Mouse (Mus musculus) small intestine, adult 2 months (tissue): ENCODE measurements around the gene Tmem97. TPM values are rescaled to one million over a fixed set of nuclear protein-coding genes. Genes with fewer than 3 reads are reported as not detected.
A peak's percentile ranks its signal among the peaks of the same experiment; 100 is the strongest.
"Not testable (repeated sequence)": the region's sequence is repeated elsewhere in the genome, so short reads cannot be mapped to it uniquely, and the experiment has no call there.

Source experiments
- H3K27ac ChIP-seq: fragments of 200-500 bp; 2 replicates; pipeline ENCODE4 v1.5.1; 2012; ENCODE audit warnings: low read depth, low read length, control low read depth, inconsistent platforms; ENCODE audit not compliant: insufficient read depth
- H3K27me3 ChIP-seq: fragments of 200-500 bp; 2 replicates; pipeline ENCODE4 v1.6.1; 2012; ENCODE audit warnings: mild to moderate bottlenecking, moderate library complexity, low read length, inconsistent platforms; ENCODE audit not compliant: control insufficient read depth, insufficient read depth
- H3K36me3 ChIP-seq: fragments of 200-500 bp; 2 replicates; pipeline ENCODE4 v1.6.1; 2012; ENCODE audit warnings: mild to moderate bottlenecking, low read length, control low read depth, inconsistent platforms; ENCODE audit not compliant: control insufficient read depth, insufficient read depth
- H3K4me1 ChIP-seq: fragments of 200-500 bp; 2 replicates; pipeline ENCODE4 v1.6.1; 2012; ENCODE audit warnings: low read length, inconsistent platforms, mixed read lengths; ENCODE audit not compliant: control insufficient read depth, insufficient read depth, insufficient read length
- H3K4me3 ChIP-seq: fragments of 200-500 bp; 2 replicates; pipeline ENCODE4 v1.5.1; 2012; ENCODE audit warnings: low read depth, mild to moderate bottlenecking, control low read depth, inconsistent platforms, low read length, moderate library complexity
- CTCF ChIP-seq: fragments of 200-500 bp; IDR thresholded peaks from 2 replicates; pipeline ENCODE4 v1.5.1; 2012; ENCODE audit warnings: low read depth, mild to moderate bottlenecking, control low read depth, inconsistent platforms, low read length, moderate library complexity, mixed read lengths; ENCODE audit not compliant: insufficient replicate concordance, insufficient read length; ENCODE audit errors: extremely low read depth
- POLR2A ChIP-seq: fragments of 200-500 bp; IDR thresholded peaks from 2 replicates; pipeline ENCODE4 v1.6.1; 2012; ENCODE audit warnings: low read depth, mild to moderate bottlenecking, control low read depth, inconsistent platforms, low read length, moderate library complexity
- WGBS: fragments of 180-500 bp; shearing (Covaris S2); methylation state at CpG from one replicate; pipeline ENCODE4 v1.1.7; 2018; 5-methylcytosine and 5-hydroxymethylcytosine counted together
- polyA plus RNA-seq: library from polyadenylated mRNA; depleted of rRNA; stranded (reverse); fragments of >200 nt; gene quantifications from 2 replicates; pipeline ENCODE4 v1.2.3, GENCODE M21; 2012

Gene Tmem97
- polyA plus RNA-seq, 1 experiment, result 32.4 TPM

GRCm38 (mm10) chr11:78535376-78536079 lies 15.0 kb downstream of the Tmem97 start:
- WGBS, result under 1% methylated on average over 23 of the region's 23 CpGs

GRCm38 (mm10) chr11:78534516-78534915 lies 16.1 kb downstream of the Tmem97 start:
- Histone ChIP-seq H3K36me3 (peaks cover 18% of the 10 kb centered on the region), H3K4me1 (peaks cover 10% of the 10 kb centered on the region; the same call in 1 of the 2 replicates), H3K27me3 (no peaks in the 10 kb centered on the region), H3K4me3 (no peak overlapping the region), H3K27ac (peak overlapping the region; percentile 99)
- no peak for TF ChIP-seq POLR2A
- no peak for TF ChIP-seq CTCF
- 74% methylated on average over 4 of the region's 4 CpGs for WGBS

More at GRCm38 (mm10) chr11:78535376-78536079, 15.0 kb downstream of the Tmem97 start:
- Histone ChIP-seq H3K27me3 (no peaks in the 10 kb centered on the region), H3K36me3 (peaks cover 17% of the 10 kb centered on the region), H3K27ac (peak overlapping the region; percentile 99), H3K4me1 (peaks cover 10% of the 10 kb centered on the region; the same call in 1 of the 2 replicates), H3K4me3 (peak overlapping the region; percentile 94)
- TF ChIP-seq CTCF (no peak), POLR2A (no peak)

GRCm38 (mm10) chr11:78531515-78531914 lies 19.1 kb downstream of the Tmem97 start:
- peaks cover 39% of the 10 kb centered on the region for H3K36me3 ChIP-seq
- not testable (repeated sequence) for H3K27me3 ChIP-seq, H3K4me3 ChIP-seq, H3K27ac ChIP-seq, H3K4me1 ChIP-seq
- 83% methylated on average over 10 of the region's 10 CpGs for WGBS

- TF ChIP-seq POLR2A, result no peak
- TF ChIP-seq CTCF, result no peak
- H3K27me3 ChIP-seq, result no peaks in the 10 kb centered on the region
- peaks cover 44% of the 10 kb centered on the region for H3K36me3 ChIP-seq
- H3K27ac ChIP-seq, result no peak overlapping the region
- 69% methylated on average over 6 of the region's 6 CpGs for WGBS
- peaks cover 4% of the 10 kb centered on the region; the same call in 1 of the 2 replicates for H3K4me1 ChIP-seq
- H3K4me3 ChIP-seq, result no peak overlapping the region
Observed at GRCm38 (mm10) chr11:78531046-78531445, 19.5 kb downstream of the Tmem97 start.

- WGBS, result 85% methylated on average over 12 of the region's 12 CpGs
Observed at GRCm38 (mm10) chr11:78530001-78530400, 20.6 kb downstream of the Tmem97 start.

GRCm38 (mm10) chr11:78528714-78529113 lies 21.9 kb downstream of the Tmem97 start:
- WGBS, result 89% methylated on average over 9 of the region's 9 CpGs
- peaks cover 66% of the 10 kb centered on the region for H3K36me3 ChIP-seq

More at GRCm38 (mm10) chr11:78530001-78530400, 20.6 kb downstream of the Tmem97 start:
- TF ChIP-seq POLR2A (no peak), CTCF (no peak)
- Histone ChIP-seq H3K36me3 (peaks cover 54% of the 10 kb centered on the region), H3K27ac (no peak overlapping the region), H3K27me3 (no peaks in the 10 kb centered on the region), H3K4me3 (no peak overlapping the region), H3K4me1 (peaks cover 4% of the 10 kb centered on the region; the same call in 1 of the 2 replicates)

GRCm38 (mm10) chr11:78524838-78525237 lies 25.7 kb downstream of the Tmem97 start:
- Histone ChIP-seq H3K27ac (no peak overlapping the region), H3K27me3 (no peaks in the 10 kb centered on the region), H3K4me1 (no peaks in the 10 kb centered on the region), H3K36me3 (peaks cover 89% of the 10 kb centered on the region), H3K4me3 (no peak overlapping the region)
- 79% methylated on average over 2 of the region's 2 CpGs for WGBS
- TF ChIP-seq CTCF (no peak), POLR2A (no peak)

More at GRCm38 (mm10) chr11:78528714-78529113, 21.9 kb downstream of the Tmem97 start:
- TF ChIP-seq POLR2A (no peak), CTCF (no peak)
- H3K27me3 ChIP-seq, result no peaks in the 10 kb centered on the region
- no peak overlapping the region for H3K4me3 ChIP-seq
- H3K27ac ChIP-seq, result no peak overlapping the region
- H3K4me1 ChIP-seq, result no peaks in the 10 kb centered on the region
